Mouse (Mus musculus) v-Abl transformed pro-B cells (cell line): ENCODE data around the gene Mon1b.

ENCODE experiments used
- in situ Hi-C, 2 experiments: fragments of 400-800 bp; cut with MboI; formaldehyde crosslinking; loops; one replicate each; pipeline ENCODE4 v1.15.1; 2025; ENCODE audit not compliant: unreplicated experiment in 2 of 2

Mon1b gene

GRCm38 (mm10) chr8:113666714-113667432 lies 31.5 kb downstream of the Mon1b start:
- in situ Hi-C loops, result loop anchor here (10.0 to 25.0 kb wide), 4 partner anchors 318 to 698 kb away; no protein-coding TSS in a partner anchor

DNA sequence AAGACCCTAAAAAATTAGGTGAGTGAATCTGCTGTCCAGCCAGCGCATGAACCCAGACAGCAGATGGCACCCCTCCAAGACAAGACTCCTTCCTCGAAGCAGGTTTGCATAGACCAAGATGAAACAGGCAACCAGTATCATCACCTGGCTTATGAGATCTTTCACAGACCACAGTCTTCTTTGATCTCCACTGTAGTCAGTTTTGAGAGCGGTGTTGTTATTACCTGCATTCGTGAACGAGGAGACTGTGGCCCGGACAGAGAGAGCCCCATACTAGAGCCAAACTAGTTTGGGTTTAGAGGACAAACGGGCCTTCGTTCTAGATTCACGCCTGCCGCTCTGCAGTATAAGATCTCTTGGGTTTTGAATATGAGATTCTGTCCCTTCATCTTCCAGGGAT lies 34.5 kb downstream of the Mon1b start:
- in situ Hi-C loops, result loop anchor here (10.0 to 25.0 kb wide), 4 partner anchors 315 to 695 kb away; no protein-coding TSS in a partner anchor

- in situ Hi-C loops, result loop anchor here (25.0 kb wide), 2 partner anchors 315 to 390 kb away; no protein-coding TSS in a partner anchor
Measured at GRCm38 (mm10) chr8:113672599-113673255, 37.3 kb downstream of the Mon1b start.

DNA sequence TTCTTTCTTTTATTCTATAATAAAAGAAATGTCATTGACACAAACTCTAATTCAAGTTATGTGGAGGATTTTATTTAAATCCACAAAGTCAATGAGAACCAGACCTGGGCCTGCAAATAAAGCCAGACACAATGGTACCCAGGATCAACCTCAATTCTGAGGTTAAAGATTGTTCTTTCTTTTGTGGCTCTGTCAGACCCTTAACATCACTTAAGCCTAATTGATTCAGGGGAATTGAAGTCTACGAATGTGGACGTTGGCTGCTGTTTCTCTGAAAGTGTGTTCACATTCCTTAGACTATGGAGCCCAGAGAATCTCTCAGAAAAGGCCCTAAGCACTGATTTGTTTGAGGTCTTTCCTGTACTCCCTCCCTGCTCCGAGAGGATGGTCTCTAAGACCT lies 37.9 kb downstream of the Mon1b start:
- in situ Hi-C loops, result loop anchor here (25.0 kb wide), 2 partner anchors 314 to 389 kb away; no protein-coding TSS in a partner anchor

DNA sequence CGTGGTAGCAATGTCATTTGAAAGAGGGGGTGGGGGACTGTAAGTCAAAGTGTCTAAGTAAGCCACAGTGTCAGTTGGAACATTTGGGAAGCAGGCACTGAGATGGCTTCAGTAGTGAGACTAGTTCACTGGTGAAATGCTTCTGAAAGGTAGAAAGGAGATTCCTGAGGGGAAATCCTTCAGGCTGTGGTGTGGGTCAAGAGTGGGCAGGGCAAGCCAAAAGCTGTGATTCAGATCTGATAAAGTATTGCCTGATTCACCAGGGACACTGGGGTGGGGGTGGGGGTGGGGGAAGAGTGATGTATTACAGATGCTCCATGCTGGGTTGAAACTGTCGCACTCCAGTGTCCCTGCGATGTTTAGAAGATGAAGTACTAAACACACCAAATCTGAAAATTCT lies 39.2 kb downstream of the Mon1b start:
- in situ Hi-C loops, result loop anchor here (25.0 kb wide), 2 partner anchors 313 to 388 kb away; no protein-coding TSS in a partner anchor

GRCm38 (mm10) chr8:113675281-113675680 lies 39.9 kb downstream of the Mon1b start:
- in situ Hi-C loops, result no loop called here

DNA sequence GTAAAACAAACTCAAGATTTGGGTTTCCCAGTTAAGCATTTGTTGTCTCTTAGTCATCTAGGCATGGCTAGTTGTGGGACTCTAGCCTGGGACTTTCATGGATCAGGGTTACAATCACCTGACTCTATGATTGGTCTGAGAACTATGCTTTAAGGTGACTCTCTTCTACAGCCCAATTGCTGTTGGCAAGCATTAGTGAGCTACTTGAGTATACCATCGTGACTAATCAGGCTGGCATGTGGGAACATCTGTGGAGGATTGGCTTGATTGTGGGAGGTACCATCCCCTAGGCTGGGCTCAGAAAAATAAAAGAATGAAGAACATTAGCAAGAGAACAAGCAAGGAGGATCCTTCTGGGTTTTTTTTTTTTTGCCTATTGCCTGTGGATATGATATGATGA lies 41.4 kb downstream of the Mon1b start:
- in situ Hi-C loops, result no loop called here

DNA sequence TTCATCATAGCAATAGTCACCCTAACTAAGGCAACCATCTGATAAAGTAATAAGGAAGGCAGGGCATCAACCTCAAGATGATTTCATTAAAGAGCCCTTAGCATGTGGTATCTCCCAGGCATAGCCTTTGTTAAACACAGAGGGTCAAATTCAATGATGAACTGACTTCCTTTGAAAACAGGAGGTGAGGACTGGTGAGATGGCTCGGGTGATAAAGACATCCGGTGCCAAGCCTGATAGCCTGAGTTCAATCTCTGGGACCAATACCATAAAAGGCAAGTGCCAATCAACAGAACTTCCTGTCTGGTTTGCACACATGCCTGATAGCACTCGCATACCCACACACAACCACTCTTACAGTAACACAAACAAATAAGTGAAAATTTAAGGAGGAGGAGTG lies 44.0 kb downstream of the Mon1b start:
- in situ Hi-C loops, result no loop called here

DNA sequence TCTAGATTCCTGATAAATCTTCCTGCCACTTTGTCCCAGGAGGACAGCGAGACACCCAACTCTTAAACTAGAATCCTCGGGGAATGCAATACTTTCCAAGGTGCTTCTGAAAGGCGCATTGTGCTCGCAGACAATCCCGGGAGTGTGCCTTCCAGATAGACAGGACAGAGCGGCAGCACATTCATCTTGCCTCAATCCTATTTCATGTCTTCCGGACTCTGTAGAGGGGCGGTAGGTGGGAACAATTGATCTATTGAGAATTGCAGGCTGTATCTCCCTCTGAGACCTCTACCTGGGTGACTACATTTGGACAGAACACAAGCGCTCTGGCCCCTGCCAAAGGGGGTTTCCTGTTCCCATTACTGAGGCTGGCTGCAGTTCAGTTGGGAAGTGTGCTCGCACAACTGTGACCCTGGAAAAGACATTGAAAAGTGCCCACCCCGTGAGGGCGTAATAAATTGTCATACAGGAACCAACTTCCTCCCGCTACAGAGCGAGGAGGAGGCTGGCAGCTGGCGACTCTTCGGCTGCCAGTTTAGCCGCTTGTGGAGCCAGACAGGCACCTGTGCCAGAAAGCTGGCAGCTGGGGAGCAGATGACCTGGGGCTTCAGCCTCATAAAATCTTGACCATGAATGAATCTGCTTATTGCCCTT lies 52.6 kb downstream of the Mon1b start:
- in situ Hi-C loops, result no loop called here

- in situ Hi-C loops, result no loop called here
Measured at GRCm38 (mm10) chr8:113688543-113688915, 53.1 kb downstream of the Mon1b start.

- in situ Hi-C loops, result no loop called here
Measured at GRCm38 (mm10) chr8:113691622-113692343, 56.4 kb downstream of the Mon1b start.
